Mouse (Mus musculus) midbrain, embryonic 10.5 days (tissue): ENCODE results near the gene Ascl3. TPM values are rescaled to one million over a fixed set of nuclear protein-coding genes. Genes with fewer than 3 reads are reported as not detected.
A peak's percentile ranks its signal among the peaks of the same experiment; 100 is the strongest.

ENCODE experiments used
- DNase-seq: peaks from one replicate; pipeline ENCODE4 v3.0.0-alpha.2; 2017; ENCODE audit warnings: low spot score
- H3K27ac ChIP-seq: fragments of 300-500 bp; sonication (generic); replicated peaks from 2 replicates; pipeline ENCODE4 v1.5.1; 2016; ENCODE audit warnings: mild to moderate bottlenecking
- H3K27me3 ChIP-seq: fragments of 300-500 bp; sonication (generic); 2 replicates; pipeline ENCODE4 v1.6.1; 2016; ENCODE audit warnings: low read depth, mild to moderate bottlenecking; ENCODE audit not compliant: poor library complexity, severe bottlenecking
- H3K36me3 ChIP-seq: fragments of 300-500 bp; sonication (generic); 2 replicates; pipeline ENCODE4 v1.6.1; 2016; ENCODE audit warnings: mild to moderate bottlenecking, moderate library complexity
- H3K4me1 ChIP-seq: fragments of 300-500 bp; sonication (generic); 2 replicates; pipeline ENCODE4 v1.6.1; 2016
- H3K4me3 ChIP-seq: fragments of 300-500 bp; sonication (generic); 2 replicates; pipeline ENCODE4 v1.5.1; 2016; ENCODE audit warnings: mild to moderate bottlenecking, moderate library complexity
- H3K9me3 ChIP-seq: fragments of 300-500 bp; sonication (generic); replicated peaks from 2 replicates; pipeline ENCODE4 v1.6.1; 2016; ENCODE audit warnings: mild to moderate bottlenecking
- WGBS: fragments of 180-500 bp; shearing (Covaris S2); methylation state at CpG from one replicate; pipeline ENCODE4 v1.1.7; 2016; 5-methylcytosine and 5-hydroxymethylcytosine counted together
- polyA plus RNA-seq: library from polyadenylated mRNA; unstranded; fragments of >200 nt; fragmentation: Nextera tagmentation; extraction: Ambion mirVana; gene quantifications from 2 replicates; pipeline ENCODE4 v1.2.1, GENCODE M21; 2016

The Ascl3 gene
- polyA plus RNA-seq, 1 experiment from 2014 or later: not detected

GRCm38 (mm10) chr7:109704016-109704377 is 27.5 kb downstream of the Ascl3 start:
- WGBS: 3% methylated on average over 17 of the region's 17 CpGs
- Histone ChIP-seq H3K9me3 (no peaks in the 10 kb centered on the region; the same call in 1 of the 2 replicates), H3K27ac (peak overlapping the region; percentile 91), H3K27me3 (peaks cover 12% of the 10 kb centered on the region), H3K36me3 (peaks cover 18% of the 10 kb centered on the region), H3K4me1 (peaks cover 18% of the 10 kb centered on the region), H3K4me3 (peak overlapping the region; percentile 79)
- DNase-seq: no peak

GRCm38 (mm10) chr7:109703190-109704015 is 28.1 kb downstream of the Ascl3 start, which contains the start of the genes St5 and Akip1:
TSS of gene St5 (minus strand) at chr7:109703605.
TSS of gene Akip1 (plus strand) at chr7:109703690.
- Histone ChIP-seq H3K27me3 (peaks cover 12% of the 10 kb centered on the region), H3K4me1 (peaks cover 18% of the 10 kb centered on the region), H3K9me3 (no peaks in the 10 kb centered on the region; the same call in 1 of the 2 replicates), H3K36me3 (peaks cover 12% of the 10 kb centered on the region), H3K27ac (peak within 1 kb of the TSS; percentile 91), H3K4me3 (peak within 1 kb of the TSS; percentile 79)
- WGBS: under 1% methylated on average over 61 of the region's 61 CpGs
- peak; percentile 97 for DNase-seq

- peaks cover 18% of the 10 kb centered on the region for H3K4me1 ChIP-seq
- peaks cover 12% of the 10 kb centered on the region for H3K27me3 ChIP-seq
- WGBS: 30% methylated on average over 4 of the region's 4 CpGs
- H3K9me3 ChIP-seq: no peaks in the 10 kb centered on the region; the same call in 1 of the 2 replicates
- peaks cover 5% of the 10 kb centered on the region for H3K36me3 ChIP-seq
- H3K27ac ChIP-seq: no peak overlapping the region
- peak overlapping the region; percentile 79 for H3K4me3 ChIP-seq
- DNase-seq: no peak
Measured at GRCm38 (mm10) chr7:109702721-109703120, 28.8 kb downstream of the Ascl3 start.

- DNase-seq: no peak
- no peak overlapping the region for H3K4me3 ChIP-seq
- H3K9me3 ChIP-seq: no peaks in the 10 kb centered on the region; the same call in 1 of the 2 replicates
- peaks cover 12% of the 10 kb centered on the region for H3K27me3 ChIP-seq
- H3K27ac ChIP-seq: no peak overlapping the region
- H3K36me3 ChIP-seq: no peaks in the 10 kb centered on the region
- H3K4me1 ChIP-seq: peaks cover 20% of the 10 kb centered on the region
Measured at GRCm38 (mm10) chr7:109700213-109700612, 31.3 kb downstream of the Ascl3 start.

GRCm38 (mm10) chr7:109695339-109695726 is 36.2 kb downstream of the Ascl3 start:
- Histone ChIP-seq H3K4me3 (no peak overlapping the region), H3K36me3 (no peaks in the 10 kb centered on the region), H3K27me3 (no peaks in the 10 kb centered on the region), H3K27ac (no peak overlapping the region), H3K4me1 (peaks cover 3% of the 10 kb centered on the region), H3K9me3 (no peaks in the 10 kb centered on the region; the same call in 1 of the 2 replicates)
- DNase-seq: no peak
- WGBS: 92% methylated on average over 10 of the region's 10 CpGs

GRCm38 (mm10) chr7:109694576-109695338 is 36.8 kb downstream of the Ascl3 start:
- 83% methylated on average over 13 of the region's 13 CpGs for WGBS
- Histone ChIP-seq H3K9me3 (no peaks in the 10 kb centered on the region), H3K36me3 (no peaks in the 10 kb centered on the region), H3K4me1 (peaks cover 3% of the 10 kb centered on the region), H3K27ac (no peak overlapping the region), H3K27me3 (no peaks in the 10 kb centered on the region), H3K4me3 (no peak overlapping the region)
- DNase-seq: no peak

GRCm38 (mm10) chr7:109690961-109691360 is 40.6 kb downstream of the Ascl3 start:
- 91% methylated on average over 5 of the region's 5 CpGs for WGBS
- no peak for DNase-seq
- H3K27ac ChIP-seq: no peak overlapping the region
- H3K4me3 ChIP-seq: no peak overlapping the region
- no peaks in the 10 kb centered on the region for H3K36me3 ChIP-seq
- no peaks in the 10 kb centered on the region for H3K9me3 ChIP-seq
- H3K4me1 ChIP-seq: peaks cover 12% of the 10 kb centered on the region
- no peaks in the 10 kb centered on the region for H3K27me3 ChIP-seq

GRCm38 (mm10) chr7:109690101-109690500 is 41.4 kb downstream of the Ascl3 start:
- Histone ChIP-seq H3K4me1 (peaks cover 10% of the 10 kb centered on the region; the same call in 1 of the 2 replicates), H3K9me3 (no peaks in the 10 kb centered on the region), H3K27me3 (no peaks in the 10 kb centered on the region), H3K36me3 (no peaks in the 10 kb centered on the region), H3K4me3 (no peak overlapping the region), H3K27ac (no peak overlapping the region)
- 97% methylated on average over 3 of the region's 3 CpGs for WGBS
- DNase-seq: no peak

- DNase-seq: no peak
- Histone ChIP-seq H3K4me1 (0 out of 2 replicates have a peak, but pooled peaks cover 10% of the 10 kb centered on the region), H3K36me3 (no peaks in the 10 kb centered on the region), H3K9me3 (no peaks in the 10 kb centered on the region), H3K27me3 (no peaks in the 10 kb centered on the region), H3K4me3 (no peak overlapping the region), H3K27ac (no peak overlapping the region)
- WGBS: 70% methylated on average over 9 of the region's 9 CpGs
Measured at GRCm38 (mm10) chr7:109686585-109687128, 44.9 kb downstream of the Ascl3 start.

GRCm38 (mm10) chr7:109680879-109681278 is 50.6 kb downstream of the Ascl3 start:
- 91% methylated on average over 1 of the region's 1 CpGs for WGBS
- Histone ChIP-seq H3K9me3 (no peaks in the 10 kb centered on the region), H3K4me1 (0 out of 2 replicates have a peak, but pooled peaks cover 6% of the 10 kb centered on the region), H3K27ac (no peak overlapping the region), H3K27me3 (no peaks in the 10 kb centered on the region), H3K36me3 (no peaks in the 10 kb centered on the region), H3K4me3 (no peak overlapping the region)
- DNase-seq: no peak

- DNase-seq: no peak
Measured at GRCm38 (mm10) chr7:109680284-109680683, 51.2 kb downstream of the Ascl3 start.

More at GRCm38 (mm10) chr7:109680284-109680683, 51.2 kb downstream of the Ascl3 start:
- no peaks in the 10 kb centered on the region for H3K9me3 ChIP-seq
- no peaks in the 10 kb centered on the region for H3K27me3 ChIP-seq
- 0 out of 2 replicates have a peak, but pooled peaks cover 6% of the 10 kb centered on the region for H3K4me1 ChIP-seq
- H3K4me3 ChIP-seq: no peak overlapping the region
- WGBS: 94% methylated on average over 2 of the region's 2 CpGs
- H3K27ac ChIP-seq: no peak overlapping the region
- no peaks in the 10 kb centered on the region for H3K36me3 ChIP-seq
